Mouse (Mus musculus) colon, adult 2 months (tissue): ENCODE measurements around the gene Rslcan18. TPM values are rescaled to one million over a fixed set of nuclear protein-coding genes. Genes with fewer than 3 reads are reported as not detected.

Experiments
- polyA plus RNA-seq: library from polyadenylated mRNA; depleted of rRNA; stranded (reverse); fragments of >200 nt; gene quantifications from 2 replicates; pipeline ENCODE4 v1.2.3, GENCODE M21; 2012; rRNA removed

Rslcan18 gene
- 0.05 TPM in 1 of 2 replicates, not detected in the other for polyA plus RNA-seq

GRCm38 (mm10) chr13:67116163-67116562 is at the start of gene Rslcan18:
Rslcan18 (minus strand) TSS chr13:67116263.

DNA sequence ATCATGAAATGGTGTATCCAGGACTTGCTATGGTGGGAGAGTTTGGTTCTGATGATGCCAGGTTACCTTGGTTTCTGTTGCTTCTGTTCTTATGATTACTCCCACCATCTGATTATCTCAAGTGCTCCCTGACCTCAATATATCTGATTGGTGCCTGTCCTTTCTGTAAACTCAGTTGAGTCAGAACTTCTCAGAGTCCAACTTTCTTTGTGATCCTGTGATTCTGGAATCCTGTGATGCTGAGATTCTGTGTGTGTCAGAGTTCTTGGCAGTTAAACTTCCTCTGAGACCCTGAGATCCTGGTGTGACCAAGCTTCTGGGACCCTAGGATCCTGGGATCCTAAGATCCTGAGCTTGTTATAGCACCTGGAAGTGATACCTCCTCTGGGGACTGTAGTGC is 5.3 kb upstream of the Rslcan18 start, which contains the start of gene Zfp759:
TSS of gene Zfp759 (plus strand) at position 301 of the 400 bp plus-strand sequence.

GRCm38 (mm10) chr13:67108194-67108820 is 7.8 kb downstream of the Rslcan18 start, which contains the start of gene Gm28557:
Gm28557 (minus strand) TSS chr13:67108604.

GRCm38 (mm10) chr13:67097876-67098275 is 18.2 kb downstream of the Rslcan18 start, which contains the start of gene Zfp708:
Zfp708 (minus strand) TSS chr13:67097976.

DNA sequence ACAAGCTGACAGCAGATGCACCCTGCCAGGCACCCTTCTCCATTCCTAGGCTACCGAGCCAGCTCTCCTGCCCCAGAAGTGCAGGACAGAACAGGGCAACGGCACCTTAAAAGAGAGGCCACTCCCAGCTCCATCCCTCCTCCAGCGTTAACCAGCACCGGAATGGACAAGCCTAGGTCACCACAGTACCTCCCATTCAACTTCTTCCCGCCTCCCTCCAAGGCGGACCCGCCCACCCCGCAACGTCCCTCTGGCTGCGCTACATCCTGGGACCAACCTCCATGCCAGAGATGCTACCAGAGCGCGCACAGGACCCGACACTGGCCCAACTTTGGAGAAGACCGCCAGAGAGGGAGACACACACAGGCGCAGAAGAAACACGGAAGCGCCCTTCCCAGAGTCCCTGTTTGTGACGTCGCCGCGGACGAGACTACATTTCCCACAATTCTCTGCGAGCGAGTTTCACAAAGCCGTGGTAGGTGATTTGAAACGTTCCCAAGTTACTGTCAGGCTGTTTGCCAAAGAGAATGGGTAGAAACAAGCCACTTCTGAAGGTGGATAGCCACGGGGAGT is 55.2 kb downstream of the Rslcan18 start, which contains the start of gene Zfp712:
TSS of gene Zfp712 (minus strand) at position 385 of the 573 bp plus-strand sequence.

Other genes with a start within 250 kb of the Rslcan18 start
- 0.23 and 0.41 TPM in 2 replicates for gene Gm10767, start 211.3 kb downstream of the Rslcan18 start, polyA plus RNA-seq
- gene Zfp712, start 55.1 kb downstream of the Rslcan18 start, polyA plus RNA-seq = 0.07 TPM in 2 replicates
- gene Zfp708, start 18.3 kb downstream of the Rslcan18 start, polyA plus RNA-seq = 0.07 TPM in 1 of 2 replicates, not detected in the other
- 1.6 and 1.7 TPM in 2 replicates for gene Gm28557, start 7.7 kb downstream of the Rslcan18 start, polyA plus RNA-seq
- 0.16 TPM in 2 replicates for gene Zfp759, start 5.4 kb upstream of the Rslcan18 start, polyA plus RNA-seq
- 0.31 and 1.3 TPM in 2 replicates for gene Rsl1, start 56.9 kb upstream of the Rslcan18 start, polyA plus RNA-seq
- 0.05 and 0.17 TPM in 2 replicates for gene Zfp455, start 78.2 kb upstream of the Rslcan18 start, polyA plus RNA-seq
- gene Zfp458, start 162.2 kb upstream of the Rslcan18 start, polyA plus RNA-seq = 0.23 and 0.35 TPM in 2 replicates
- gene Zfp457, start 190.2 kb upstream of the Rslcan18 start, polyA plus RNA-seq = 0.97 and 1.0 TPM in 2 replicates
- gene Zfp595, start 216.3 kb upstream of the Rslcan18 start, polyA plus RNA-seq = 0.31 TPM in 2 replicates
- not detected in 2 replicates for gene Gm28044, start 244.3 kb upstream of the Rslcan18 start, polyA plus RNA-seq
- 0.09 and 0.12 TPM in 2 replicates for gene Zfp953, start 244.3 kb upstream of the Rslcan18 start, polyA plus RNA-seq